Mouse (Mus musculus): ENCODE measurements at regions not wholly inside any gene's neighbourhood (a gene's known extent, or its start where the extent isn't known, plus 50 kb on each side); places are given as distances from the start of the nearest gene placed in this dataset.

DNA sequence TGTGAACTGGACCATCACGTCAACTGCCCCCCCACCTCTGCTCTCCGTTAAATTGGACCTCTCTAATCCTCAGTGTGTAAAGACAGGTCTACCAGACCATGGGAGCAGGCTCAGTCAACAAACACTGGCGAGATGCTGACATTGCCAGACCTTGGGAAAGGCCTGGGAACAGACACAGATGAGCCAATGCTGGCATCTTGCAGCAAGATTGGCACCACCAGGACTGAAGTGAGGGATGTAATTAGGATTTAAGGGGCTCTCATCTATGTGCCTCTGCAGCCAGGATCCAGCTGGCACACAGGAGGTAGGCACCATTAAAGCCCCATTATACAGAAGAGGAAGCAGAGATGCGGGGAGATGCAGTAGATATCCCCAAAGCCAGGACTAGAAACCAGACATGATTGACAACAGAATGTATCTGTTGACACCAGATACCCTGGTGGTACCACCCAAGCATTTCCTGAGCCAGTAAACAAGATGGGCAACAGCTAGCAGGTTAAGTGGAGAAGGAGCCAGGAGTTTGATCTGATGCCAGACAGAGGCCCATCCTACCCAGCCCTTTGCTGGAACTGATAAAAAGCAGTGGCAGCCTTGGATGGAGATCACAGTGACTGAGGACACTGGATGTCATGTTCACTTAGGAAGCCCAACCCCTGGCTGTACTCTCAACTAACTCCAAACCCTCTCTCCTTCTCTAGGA, 59.7 kb upstream of the Cplx2 start:
- no peak for ATAC-seq (ENCODE audit: low FRiP score, low TSS enrichment)
- 90% methylated on average over 4 of the region's 4 CpGs for WGBS
- Histone ChIP-seq H3K9me3 (ENCODE audit: control insufficient read depth, low read length) (no peaks in the 10 kb centered on the region), H3K27me3 (ENCODE audit: control insufficient read depth, insufficient read depth, low read length) (no peaks in the 10 kb centered on the region), H3K36me3 (ENCODE audit: control insufficient read depth, insufficient read depth, low read length) (no peaks in the 10 kb centered on the region), H3K4me1 (ENCODE audit: control insufficient read depth, insufficient read depth, low read length) (0 out of 2 replicates have a peak, but pooled peaks cover 4% of the 10 kb centered on the region), H3K27ac (ENCODE audit: low read depth, low read length) (no peak overlapping the region), H3K4me3 (ENCODE audit: low read length) (no peak overlapping the region), H3K9ac (ENCODE audit: low read depth, low read length) (no peak overlapping the region), H3K4me2 (replicated peaks; ENCODE audit: low read depth, low read length) (no peak overlapping the region)

DNA sequence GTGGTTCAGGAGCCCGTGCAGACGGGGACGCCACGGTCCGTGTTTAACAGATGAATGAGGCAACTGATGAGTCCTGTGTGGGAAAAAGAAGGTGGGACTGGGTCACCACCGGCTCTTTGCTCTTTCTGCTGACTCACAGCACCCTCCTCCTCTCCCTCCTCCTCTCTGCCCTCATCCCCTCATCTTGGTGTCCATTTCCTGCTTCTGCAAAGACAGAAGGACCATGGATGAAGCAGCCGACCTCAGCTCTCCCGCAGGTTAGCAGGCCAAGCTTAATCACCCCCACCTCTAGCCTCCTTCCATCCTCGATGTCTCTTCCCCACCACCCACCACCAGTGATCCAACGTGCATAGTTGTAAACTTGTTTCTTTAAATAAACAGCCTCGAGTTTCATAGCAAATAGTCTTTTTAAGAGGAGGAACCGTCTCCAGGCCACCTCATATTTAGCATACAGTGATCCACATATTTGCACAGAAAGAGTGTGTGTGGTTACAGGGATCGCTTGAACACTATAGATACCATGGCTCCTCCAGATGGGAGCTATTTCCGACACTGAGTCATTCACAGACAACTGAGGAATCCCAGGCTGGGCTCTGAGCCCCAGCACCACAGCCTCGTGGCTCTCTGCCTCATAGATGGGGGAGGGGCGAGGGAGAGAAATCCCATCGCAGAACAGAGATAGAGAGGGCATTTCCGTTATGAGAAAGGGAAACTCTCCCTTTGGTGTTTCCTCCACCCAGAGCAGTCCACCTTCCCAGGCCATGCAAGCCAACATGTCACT, 58.6 kb upstream of the Cplx2 start:
- 0 out of 2 replicates have a peak, but pooled peaks cover 4% of the 10 kb centered on the region for H3K4me1 ChIP-seq (ENCODE audit: control insufficient read depth, insufficient read depth, low read length)
- ATAC-seq (ENCODE audit: low FRiP score, low TSS enrichment): no peak
- no peak overlapping the region for H3K9ac ChIP-seq (ENCODE audit: low read depth, low read length)
- WGBS: 62% methylated on average over 18 of the region's 18 CpGs
- no peak overlapping the region for H3K4me3 ChIP-seq (ENCODE audit: low read length)
- no peaks in the 10 kb centered on the region for H3K27me3 ChIP-seq (ENCODE audit: control insufficient read depth, insufficient read depth, low read length)
- H3K4me2 ChIP-seq (replicated peaks; ENCODE audit: low read depth, low read length): no peak overlapping the region
- no peaks in the 10 kb centered on the region for H3K9me3 ChIP-seq (ENCODE audit: control insufficient read depth, low read length)
- no peaks in the 10 kb centered on the region for H3K36me3 ChIP-seq (ENCODE audit: control insufficient read depth, insufficient read depth, low read length)
- peak overlapping the region; percentile 11; the same call in 1 of the 2 replicates for H3K27ac ChIP-seq (ENCODE audit: low read depth, low read length)

DNA sequence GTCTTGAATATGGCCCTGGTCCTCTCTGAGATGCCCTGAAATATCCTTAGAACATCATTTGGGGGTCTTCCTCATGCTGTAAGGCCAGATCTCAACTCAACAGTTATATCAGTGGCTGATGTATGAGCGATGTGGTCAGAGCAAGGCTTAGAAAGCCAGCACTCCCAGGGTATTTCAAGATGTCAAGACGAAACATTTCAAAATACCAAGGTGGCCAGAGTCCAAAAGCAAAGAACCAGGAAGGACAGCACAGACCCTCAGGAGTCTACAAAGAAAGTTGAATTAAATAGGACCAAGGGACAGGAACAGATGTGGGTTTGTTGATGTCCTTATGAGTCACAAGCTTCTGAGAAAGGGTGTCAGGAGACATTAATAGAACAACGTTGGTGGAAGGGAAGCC, 55.8 kb upstream of the Cplx2 start:
- ATAC-seq (ENCODE audit: low FRiP score, low TSS enrichment): no peak
- Histone ChIP-seq H3K27me3 (ENCODE audit: control insufficient read depth, insufficient read depth, low read length) (no peaks in the 10 kb centered on the region), H3K36me3 (ENCODE audit: control insufficient read depth, insufficient read depth, low read length) (no peaks in the 10 kb centered on the region), H3K4me1 (ENCODE audit: control insufficient read depth, insufficient read depth, low read length) (no peaks in the 10 kb centered on the region), H3K9me3 (ENCODE audit: control insufficient read depth, low read length) (no peaks in the 10 kb centered on the region), H3K4me3 (ENCODE audit: low read length) (no peak overlapping the region), H3K4me2 (replicated peaks; ENCODE audit: low read depth, low read length) (no peak overlapping the region), H3K27ac (ENCODE audit: low read depth, low read length) (no peak overlapping the region), H3K9ac (ENCODE audit: low read depth, low read length) (no peak overlapping the region)
- 93% methylated on average over 3 of the region's 3 CpGs for WGBS

GRCm38 (mm10) chr13:54316907-54317306, 54.2 kb upstream of the Cplx2 start:
- H3K27me3 ChIP-seq (ENCODE audit: control insufficient read depth, insufficient read depth, low read length): no peaks in the 10 kb centered on the region
- no peak overlapping the region for H3K9ac ChIP-seq (ENCODE audit: low read depth, low read length)
- no peaks in the 10 kb centered on the region for H3K4me1 ChIP-seq (ENCODE audit: control insufficient read depth, insufficient read depth, low read length)
- no peak overlapping the region for H3K4me3 ChIP-seq (ENCODE audit: low read length)
- H3K4me2 ChIP-seq (replicated peaks; ENCODE audit: low read depth, low read length): no peak overlapping the region
- no peaks in the 10 kb centered on the region for H3K9me3 ChIP-seq (ENCODE audit: control insufficient read depth, low read length)
- H3K27ac ChIP-seq (ENCODE audit: low read depth, low read length): no peak overlapping the region
- H3K36me3 ChIP-seq (ENCODE audit: control insufficient read depth, insufficient read depth, low read length): no peaks in the 10 kb centered on the region
- ATAC-seq (ENCODE audit: low FRiP score, low TSS enrichment): no peak
- 90% methylated on average over 6 of the region's 6 CpGs for WGBS

DNA sequence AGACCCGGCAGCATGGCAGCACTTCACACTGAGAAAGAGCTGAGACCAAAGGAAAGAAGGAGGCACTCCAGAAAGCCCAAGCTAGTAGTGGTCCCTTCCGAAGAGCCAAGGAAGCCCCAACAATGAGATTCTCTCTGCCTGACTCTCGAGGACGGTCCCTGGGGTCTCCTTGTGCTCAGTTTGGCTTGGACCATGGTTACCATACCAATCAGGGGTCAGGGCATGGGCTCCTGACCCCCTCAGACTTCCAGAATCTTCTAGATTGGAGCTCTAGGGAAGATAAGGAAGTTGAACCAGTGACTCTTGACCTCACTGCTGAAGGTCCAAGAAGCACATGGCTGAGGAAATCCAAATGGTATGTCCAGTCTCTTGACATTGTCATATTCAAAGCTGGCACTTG, 53.0 kb upstream of the Cplx2 start:
- Histone ChIP-seq H3K36me3 (ENCODE audit: control insufficient read depth, insufficient read depth, low read length) (no peaks in the 10 kb centered on the region), H3K9ac (ENCODE audit: low read depth, low read length) (no peak overlapping the region), H3K27ac (ENCODE audit: low read depth, low read length) (no peak overlapping the region)

DNA sequence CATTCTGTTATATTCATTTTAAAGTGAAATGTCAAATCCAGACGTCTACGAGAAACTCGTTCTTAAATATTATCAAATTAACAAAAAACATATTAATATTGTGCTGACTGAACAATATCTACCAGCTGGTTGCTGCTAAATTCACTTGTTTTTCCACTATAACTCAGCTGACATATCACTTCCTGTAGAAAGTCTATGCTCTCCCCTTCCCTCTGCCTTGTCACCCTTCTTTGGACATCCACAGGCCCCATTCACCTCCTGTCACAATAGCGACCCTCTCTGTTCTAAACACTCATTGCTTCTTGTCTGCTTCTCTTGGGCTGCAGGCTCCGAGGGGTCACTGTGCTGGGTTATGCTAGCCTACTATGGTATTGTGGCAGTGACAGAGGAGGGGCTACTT, 52.5 kb upstream of the Cplx2 start:
- Histone ChIP-seq H3K4me2 (replicated peaks; ENCODE audit: low read depth, low read length) (no peak overlapping the region), H3K4me3 (ENCODE audit: low read length) (no peak overlapping the region), H3K9ac (ENCODE audit: low read depth, low read length) (no peak overlapping the region), H3K27me3 (ENCODE audit: control insufficient read depth, insufficient read depth, low read length) (no peaks in the 10 kb centered on the region), H3K27ac (ENCODE audit: low read depth, low read length) (no peak overlapping the region), H3K36me3 (ENCODE audit: control insufficient read depth, insufficient read depth, low read length) (no peaks in the 10 kb centered on the region), H3K4me1 (ENCODE audit: control insufficient read depth, insufficient read depth, low read length) (no peaks in the 10 kb centered on the region), H3K9me3 (ENCODE audit: control insufficient read depth, low read length) (no peaks in the 10 kb centered on the region)
- ATAC-seq (ENCODE audit: low FRiP score, low TSS enrichment): no peak
- 67% methylated on average over 5 of the region's 5 CpGs for WGBS

More for the DNA sequence above, 53.0 kb upstream of the Cplx2 start:
- WGBS: 90% methylated on average over 4 of the region's 4 CpGs
- no peaks in the 10 kb centered on the region for H3K27me3 ChIP-seq (ENCODE audit: control insufficient read depth, insufficient read depth, low read length)
- H3K4me2 ChIP-seq (replicated peaks; ENCODE audit: low read depth, low read length): no peak overlapping the region
- no peaks in the 10 kb centered on the region for H3K9me3 ChIP-seq (ENCODE audit: control insufficient read depth, low read length)
- no peak for ATAC-seq (ENCODE audit: low FRiP score, low TSS enrichment)
- no peaks in the 10 kb centered on the region for H3K4me1 ChIP-seq (ENCODE audit: control insufficient read depth, insufficient read depth, low read length)
- H3K4me3 ChIP-seq (ENCODE audit: low read length): no peak overlapping the region

DNA sequence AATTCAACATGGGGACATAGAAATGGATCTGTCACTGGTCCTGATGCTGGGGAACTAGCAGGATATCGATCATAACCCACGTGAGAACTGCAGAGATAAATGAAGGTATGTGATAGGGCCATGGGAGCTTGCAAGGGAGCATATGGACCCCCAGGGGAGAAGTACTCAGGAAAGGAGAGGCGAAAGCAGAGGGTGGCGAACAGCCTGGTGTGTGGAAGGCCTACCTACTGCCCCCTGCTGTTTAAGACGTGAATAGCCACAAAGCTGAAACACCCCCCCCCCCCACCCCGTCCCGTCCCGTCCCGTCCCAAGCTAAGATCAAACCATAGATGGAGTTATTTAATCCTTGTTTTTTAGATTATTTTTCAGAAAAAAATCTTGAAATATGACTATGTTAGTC, 50.9 kb upstream of the Cplx2 start:
- whole genome bisulfite sequencing: 68% methylated on average over 9 of the region's 9 CpGs
- H3K4me1 ChIP-seq (ENCODE audit: control insufficient read depth, insufficient read depth, low read length): no peaks in the 10 kb centered on the region
- no peak overlapping the region for H3K4me3 ChIP-seq (ENCODE audit: low read length)
- no peaks in the 10 kb centered on the region for H3K27me3 ChIP-seq (ENCODE audit: control insufficient read depth, insufficient read depth, low read length)
- H3K9ac ChIP-seq (ENCODE audit: low read depth, low read length): no peak overlapping the region
- no peaks in the 10 kb centered on the region for H3K9me3 ChIP-seq (ENCODE audit: control insufficient read depth, low read length)
- ATAC-seq (ENCODE audit: low FRiP score, low TSS enrichment): no peak
- no peaks in the 10 kb centered on the region for H3K36me3 ChIP-seq (ENCODE audit: control insufficient read depth, insufficient read depth, low read length)
- H3K4me2 ChIP-seq (replicated peaks; ENCODE audit: low read depth, low read length): no peak overlapping the region
- H3K27ac ChIP-seq (ENCODE audit: low read depth, low read length): no peak overlapping the region

- Histone ChIP-seq H3K4me2 (replicated peaks; ENCODE audit: low read depth, low read length) (no peak overlapping the region), H3K9me3 (ENCODE audit: control insufficient read depth, low read length) (no peaks in the 10 kb centered on the region)
- no peak for ATAC-seq (ENCODE audit: low FRiP score, low TSS enrichment)
Measured at GRCm38 (mm10) chr13:54321011-54321410, 50.1 kb upstream of the Cplx2 start.

More at GRCm38 (mm10) chr13:54321011-54321410, 50.1 kb upstream of the Cplx2 start:
- Histone ChIP-seq H3K27me3 (ENCODE audit: control insufficient read depth, insufficient read depth, low read length) (no peaks in the 10 kb centered on the region), H3K4me1 (ENCODE audit: control insufficient read depth, insufficient read depth, low read length) (0 out of 2 replicates have a peak, but pooled peaks cover 3% of the 10 kb centered on the region), H3K36me3 (ENCODE audit: control insufficient read depth, insufficient read depth, low read length) (no peaks in the 10 kb centered on the region), H3K9ac (ENCODE audit: low read depth, low read length) (no peak overlapping the region), H3K27ac (ENCODE audit: low read depth, low read length) (no peak overlapping the region), H3K4me3 (ENCODE audit: low read length) (no peak overlapping the region)
- 80% methylated on average over 14 of the region's 14 CpGs for WGBS

All from kidney, embryonic 14.5 days (tissue).